Mouse (Mus musculus): ENCODE results near the gene Gm38431. TPM values are rescaled to one million over a fixed set of nuclear protein-coding genes. Genes with fewer than 3 reads are reported as not detected.

The Gm38431 gene
- total RNA-seq, 2 experiments from 2014 or later = 2.2 to 4.2 TPM

DNA sequence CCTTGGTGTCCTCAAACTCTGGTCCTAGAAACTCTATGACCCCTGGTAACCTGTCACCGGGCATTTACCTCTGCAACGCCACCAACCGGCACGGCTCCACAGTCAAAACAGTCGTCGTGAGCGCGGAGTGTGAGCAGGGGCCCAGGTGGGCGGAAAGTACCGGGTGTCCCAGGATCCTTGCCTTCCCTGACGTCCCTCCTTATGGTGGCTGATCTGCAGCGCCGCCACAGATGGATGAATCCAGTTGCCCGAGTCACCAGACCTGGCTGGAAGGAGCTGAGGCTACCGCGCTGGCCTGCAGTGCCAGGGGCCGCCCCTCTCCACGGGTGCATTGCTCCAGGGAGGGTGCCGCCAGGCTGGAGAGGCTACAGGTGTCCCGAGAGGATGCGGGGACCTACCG, 55.1 kb downstream of the Gm38431 start:
- intact Hi-C loops (cut with DNase I) = no loop called here
- 0 out of 2 replicates have a peak overlapping the region, but pooled peaks have one; percentile 6 for H3K4me3 ChIP-seq
- peak overlapping the region; percentile 69; the same call in 1 of the 2 replicates for H3K27ac ChIP-seq
- no peak for TF ChIP-seq CTCF (IDR thresholded peaks at IDR 0.05)
- DNase-seq (ENCODE audit: extremely low spot score in 1 of 2, low spot score in 2 of 2) = peak; percentile 24 to 28

DNA sequence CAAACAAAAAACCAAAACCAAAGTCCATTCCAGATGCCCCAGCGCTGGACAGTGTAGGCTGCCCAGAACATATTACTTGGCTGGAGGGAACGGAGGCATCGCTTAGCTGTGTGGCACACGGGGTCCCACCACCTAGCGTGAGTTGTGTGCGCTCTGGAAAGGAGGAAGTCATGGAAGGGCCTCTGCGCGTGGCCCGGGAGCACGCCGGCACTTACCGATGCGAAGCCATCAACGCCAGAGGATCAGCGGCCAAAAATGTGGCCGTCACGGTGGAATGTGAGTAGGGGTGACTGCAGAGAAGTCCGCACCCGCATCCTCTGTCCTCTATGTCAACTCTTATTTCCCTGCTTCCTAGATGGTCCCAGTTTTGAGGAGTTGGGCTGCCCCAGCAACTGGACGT, 55.6 kb downstream of the Gm38431 start:
- intact Hi-C loops (cut with DNase I) = no loop called here
- Histone ChIP-seq H3K27ac (peak overlapping the region; percentile 50), H3K4me3 (0 out of 2 replicates have a peak overlapping the region, but pooled peaks have one; percentile 11)
- TF ChIP-seq CTCF (IDR thresholded peaks at IDR 0.05) = no peak
- DNase-seq (ENCODE audit: extremely low spot score in 1 of 2, low spot score in 2 of 2) = no peak

DNA sequence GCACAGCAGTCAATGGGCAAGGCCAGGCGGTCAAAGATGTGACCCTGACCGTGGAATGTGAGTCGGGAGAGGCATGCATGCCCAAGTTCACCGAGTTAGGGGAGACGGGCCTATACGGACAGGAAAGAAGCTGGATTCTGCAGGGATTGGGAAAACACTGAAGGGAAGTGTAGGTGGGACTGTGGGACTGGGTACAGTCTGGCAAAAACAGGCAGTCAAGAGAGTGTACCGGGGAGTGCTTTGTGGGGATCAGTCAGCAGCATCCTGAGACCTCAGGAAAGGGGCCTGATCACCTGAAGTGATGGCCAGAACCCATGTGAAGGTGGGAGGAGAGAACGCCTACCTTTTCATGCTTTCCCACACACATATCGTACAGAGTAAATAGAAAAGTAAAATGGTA, 56.2 kb downstream of the Gm38431 start:
- Histone ChIP-seq H3K27ac (peak overlapping the region; percentile 50), H3K4me3 (peak overlapping the region; percentile 19; the same call in 1 of the 2 replicates)
- TF ChIP-seq CTCF (IDR thresholded peaks at IDR 0.05) = no peak
- peak in 1 of 2 experiments; percentile 24 for DNase-seq (ENCODE audit: extremely low spot score in 1 of 2, low spot score in 2 of 2)
- intact Hi-C loops (cut with DNase I) = no loop called here

DNA sequence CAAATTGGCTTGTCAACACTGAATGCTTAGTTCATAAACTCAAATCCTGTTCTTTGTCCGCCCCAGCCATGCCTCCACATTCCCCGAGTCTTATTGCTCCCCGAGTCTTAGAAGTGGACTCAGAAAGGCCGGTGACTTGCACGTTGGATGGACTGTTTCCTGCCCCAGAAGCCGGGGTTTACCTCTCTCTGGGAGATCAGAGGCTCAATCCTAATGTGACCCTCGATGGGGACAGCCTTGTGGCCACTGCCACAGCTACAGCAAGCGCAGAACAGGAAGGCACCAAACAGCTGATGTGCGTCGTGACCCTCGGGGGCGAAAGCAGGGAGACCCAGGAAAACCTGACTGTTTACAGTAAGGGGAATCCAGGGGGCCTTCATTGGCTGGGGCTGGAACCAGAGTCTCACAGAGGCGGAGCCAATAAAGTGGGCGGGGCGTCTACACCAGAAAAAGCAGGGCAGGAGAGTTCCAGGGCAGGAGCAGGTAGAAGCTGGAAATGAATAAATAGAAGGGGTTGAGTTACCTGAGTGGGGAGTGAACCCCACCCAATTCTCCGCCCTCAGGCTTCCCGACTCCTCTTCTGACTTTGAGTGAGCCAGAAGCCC, 57.2 kb downstream of the Gm38431 start:
- intact Hi-C loops (cut with DNase I) = loop anchor here (5.0 kb wide), 2 partner anchors 58 to 103 kb away; partner anchors contain the start of genes Gm38431 and Raver1
- peak overlapping the region; percentile 24; the same call in 1 of the 2 replicates for H3K4me3 ChIP-seq
- peak in 1 of 2 experiments; percentile 14 for DNase-seq (ENCODE audit: extremely low spot score in 1 of 2, low spot score in 2 of 2)
- H3K27ac ChIP-seq = peak overlapping the region; percentile 24; the same call in 1 of the 2 replicates
- TF ChIP-seq CTCF (IDR thresholded peaks at IDR 0.05) = no peak

DNA sequence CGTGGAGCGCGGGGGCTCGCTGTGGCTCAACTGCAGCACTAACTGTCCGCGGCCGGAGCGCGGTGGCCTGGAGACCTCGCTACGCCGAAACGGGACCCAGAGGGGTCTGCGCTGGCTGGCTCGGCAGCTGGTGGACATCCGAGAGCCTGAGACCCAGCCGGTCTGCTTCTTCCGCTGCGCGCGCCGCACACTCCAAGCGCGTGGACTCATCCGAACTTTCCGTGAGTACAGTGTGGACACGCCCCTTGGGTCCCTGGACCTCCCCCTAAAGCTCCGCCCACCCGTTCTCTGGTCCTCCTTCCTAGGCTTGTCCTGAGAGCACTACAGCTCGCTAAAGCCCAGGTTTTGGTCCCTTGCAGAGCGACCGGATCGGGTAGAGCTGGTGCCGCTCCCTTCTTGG, 58.7 kb downstream of the Gm38431 start:
- Histone ChIP-seq H3K4me3 (peak overlapping the region; percentile 64), H3K27ac (peak overlapping the region; percentile 93)
- no peak for TF ChIP-seq CTCF (IDR thresholded peaks at IDR 0.05)
- intact Hi-C loops (cut with DNase I) = loop anchor here (5.0 kb wide), 2 partner anchors 59 to 104 kb away; partner anchors contain the start of genes Gm38431 and Raver1
- peak; percentile 66 to 69 for DNase-seq (ENCODE audit: extremely low spot score in 1 of 2, low spot score in 2 of 2)

DNA sequence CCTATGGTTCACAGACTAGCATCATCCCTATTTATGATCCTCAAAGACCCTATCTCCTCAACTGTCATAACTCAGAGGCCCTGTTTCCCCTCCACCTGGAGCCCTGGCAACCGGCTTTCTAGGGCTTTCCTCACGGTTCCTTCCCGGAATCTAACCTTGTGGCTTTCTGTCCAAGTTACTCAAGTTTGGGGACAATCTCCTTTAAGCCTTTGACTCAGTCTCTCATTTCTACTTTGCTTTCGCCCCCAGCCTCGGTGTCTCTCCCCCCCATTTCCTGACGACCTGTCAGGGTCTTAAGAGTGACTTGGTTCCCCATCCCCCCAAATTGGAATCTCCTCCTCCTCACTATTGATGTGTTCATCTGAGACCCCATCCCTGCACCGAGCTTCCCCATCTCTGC, 59.3 kb downstream of the Gm38431 start:
- Histone ChIP-seq H3K4me3 (peak overlapping the region; percentile 64), H3K27ac (peak overlapping the region; percentile 93)
- no peak for DNase-seq (ENCODE audit: extremely low spot score in 1 of 2, low spot score in 2 of 2)
- intact Hi-C loops (cut with DNase I) = loop anchor here (1.0 to 5.0 kb wide), 3 partner anchors 31 to 105 kb away; partner anchors contain the start of genes Gm38431 and Raver1
- no peak for TF ChIP-seq CTCF (IDR thresholded peaks at IDR 0.05)

DNA sequence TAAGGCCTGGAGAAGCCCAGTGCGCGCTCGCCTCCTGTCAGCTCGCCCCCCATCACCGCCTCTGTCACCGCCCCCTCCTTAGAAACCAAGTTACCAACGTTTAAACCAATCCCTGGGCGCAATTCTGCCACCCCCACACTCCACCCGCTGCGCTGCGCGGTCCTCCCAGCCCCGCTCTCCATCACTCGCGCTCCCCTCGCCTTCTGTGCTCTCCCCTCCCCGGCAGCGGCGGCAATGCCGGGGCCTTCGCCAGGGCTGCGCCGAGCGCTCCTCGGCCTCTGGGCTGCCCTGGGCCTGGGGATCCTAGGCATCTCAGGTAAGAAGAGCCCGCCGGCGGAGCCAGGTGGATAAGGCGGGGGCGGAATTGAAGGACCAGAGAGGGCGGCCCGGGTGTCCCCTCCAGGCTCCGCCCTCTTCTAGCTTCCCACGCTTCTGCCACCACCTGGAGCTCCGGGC, 59.9 kb downstream of the Gm38431 start, which contains the start of gene Icam5:
Icam5 (plus strand) TSS at position 178 of the 456 bp plus-strand sequence.
- TF ChIP-seq CTCF (IDR thresholded peaks at IDR 0.05) = no peak
- intact Hi-C loops (cut with DNase I) = loop anchor here (1.0 to 5.0 kb wide), 5 partner anchors 31 to 105 kb away; partner anchors contain the start of genes Gm38431 and Raver1
- peak within 1 kb of the TSS; percentile 93 for H3K27ac ChIP-seq
- DNase-seq (ENCODE audit: extremely low spot score in 1 of 2, low spot score in 2 of 2) = peak; percentile 86 to 87
- peak within 1 kb of the TSS; percentile 64 for H3K4me3 ChIP-seq

DNA sequence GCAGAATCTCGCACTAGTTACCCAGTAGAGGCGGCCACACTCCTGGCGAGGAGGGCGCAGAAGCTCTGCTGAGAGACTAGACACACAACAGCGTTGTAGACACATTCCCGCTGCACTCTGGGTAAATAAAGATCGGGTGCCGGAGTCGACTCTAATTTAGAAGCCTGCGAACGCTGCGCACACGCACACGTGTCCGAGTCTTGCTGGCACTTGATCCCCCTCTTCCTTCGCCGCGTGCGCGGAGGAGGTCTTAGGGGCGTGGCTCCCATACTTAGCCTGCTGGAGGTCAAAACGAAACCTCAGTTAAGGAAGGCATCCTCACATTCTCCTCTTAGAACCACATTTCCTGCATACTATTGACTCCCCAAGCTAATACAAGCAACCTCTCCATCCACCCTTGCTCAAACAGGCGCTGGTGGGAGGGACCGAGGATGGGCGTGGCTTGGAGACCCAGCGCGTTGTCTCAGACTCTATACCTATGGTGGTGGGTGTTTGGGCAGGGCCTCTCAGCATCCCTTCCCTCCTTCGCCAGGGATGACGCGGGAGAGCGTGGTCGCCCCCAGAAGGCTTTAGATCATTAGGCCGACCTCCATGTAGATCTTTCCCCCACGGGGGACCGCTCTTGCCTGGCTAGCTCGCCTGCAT, 60.4 kb downstream of the Gm38431 start:
- intact Hi-C loops (cut with DNase I) = loop anchor here (1.0 to 5.0 kb wide), 4 partner anchors 41 to 106 kb away; partner anchors contain the start of genes Gm38431 and Raver1

DNA sequence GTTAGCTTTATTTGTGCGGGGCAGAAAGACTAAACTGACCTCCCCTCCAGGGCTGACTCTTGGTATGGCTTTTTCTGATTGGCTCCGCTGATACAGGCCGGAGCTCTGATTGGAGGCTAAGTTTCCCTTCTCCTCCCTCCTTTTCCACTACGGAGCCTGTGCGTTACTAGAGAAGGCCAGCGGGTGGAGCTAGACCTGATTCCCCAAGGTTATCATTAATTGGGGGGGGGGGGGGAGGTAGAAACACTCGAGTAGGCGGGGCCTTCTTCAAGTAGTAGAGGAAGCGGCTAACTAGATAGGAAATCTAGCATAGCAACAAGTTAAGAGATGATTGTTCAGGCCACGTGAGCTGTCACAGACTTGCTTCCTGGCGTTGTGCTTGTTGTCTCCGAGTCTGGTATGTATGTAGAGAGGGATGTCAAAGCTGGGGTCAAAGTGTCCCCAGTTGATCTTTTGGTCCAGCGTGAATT, 61.0 kb downstream of the Gm38431 start:
- intact Hi-C loops (cut with DNase I) = loop anchor here (1.0 to 5.0 kb wide), 4 partner anchors 41 to 106 kb away; partner anchors contain the start of genes Gm38431 and Raver1
- Histone ChIP-seq H3K4me3 (peak overlapping the region; percentile 64), H3K27ac (peak overlapping the region; percentile 93)
- peak; percentile 72 to 82 for DNase-seq (ENCODE audit: extremely low spot score in 1 of 2, low spot score in 2 of 2)
- peak; percentile 61 for TF ChIP-seq CTCF (IDR thresholded peaks at IDR 0.05)

More for the DNA sequence above, 60.4 kb downstream of the Gm38431 start:
- Histone ChIP-seq H3K27ac (peak overlapping the region; percentile 93), H3K4me3 (peak overlapping the region; percentile 64)
- TF ChIP-seq CTCF (IDR thresholded peaks at IDR 0.05) = no peak
- peak; percentile 76 to 81 for DNase-seq (ENCODE audit: extremely low spot score in 1 of 2, low spot score in 2 of 2)

DNA sequence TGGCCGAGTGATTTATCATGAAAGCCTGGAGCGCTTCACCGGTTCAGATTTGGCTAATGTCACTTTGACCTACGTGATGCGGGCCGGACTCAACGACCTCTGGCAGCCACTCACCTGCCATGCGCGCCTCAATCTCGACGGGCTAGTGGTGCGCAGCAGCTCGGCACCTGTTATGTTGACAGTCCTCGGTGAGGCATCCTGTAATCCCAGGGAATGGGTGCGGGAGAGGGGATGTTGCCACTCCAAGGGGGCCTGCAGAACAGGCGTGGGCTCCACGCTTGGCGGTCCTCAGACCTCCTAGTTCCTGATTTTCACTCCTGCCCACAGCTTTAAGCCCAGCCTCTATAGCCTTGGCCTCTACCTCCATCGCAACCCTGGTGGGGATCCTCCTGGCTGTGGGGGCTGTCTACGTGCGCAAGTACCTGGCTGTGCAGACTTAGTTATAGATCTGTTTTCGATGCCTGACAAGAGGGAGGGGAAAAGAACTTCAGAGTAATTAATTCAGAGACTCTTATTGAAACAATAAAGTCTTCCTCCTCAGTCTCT, 61.7 kb downstream of the Gm38431 start:
- Histone ChIP-seq H3K4me3 (no peak overlapping the region), H3K27ac (no peak overlapping the region)
- intact Hi-C loops (cut with DNase I) = loop anchor here (2.0 to 5.0 kb wide), 3 partner anchors 62 to 107 kb away; partner anchors contain the start of genes Gm38431 and Raver1
- no peak for DNase-seq (ENCODE audit: extremely low spot score in 1 of 2, low spot score in 2 of 2)
- TF ChIP-seq CTCF (IDR thresholded peaks at IDR 0.05) = no peak
